Mouse (Mus musculus) small intestine, adult 2 months (tissue): ENCODE measurements around the gene Cdc5l. TPM values are rescaled to one million over a fixed set of nuclear protein-coding genes. Genes with fewer than 3 reads are reported as not detected.

ENCODE experiments used
- H3K27ac ChIP-seq: fragments of 200-500 bp; 2 replicates; pipeline ENCODE4 v1.5.1; 2012; ENCODE audit warnings: low read depth, low read length, control low read depth, inconsistent platforms; ENCODE audit not compliant: insufficient read depth
- H3K27me3 ChIP-seq: fragments of 200-500 bp; 2 replicates; pipeline ENCODE4 v1.6.1; 2012; ENCODE audit warnings: mild to moderate bottlenecking, moderate library complexity, low read length, inconsistent platforms; ENCODE audit not compliant: control insufficient read depth, insufficient read depth
- H3K36me3 ChIP-seq: fragments of 200-500 bp; 2 replicates; pipeline ENCODE4 v1.6.1; 2012; ENCODE audit warnings: mild to moderate bottlenecking, low read length, control low read depth, inconsistent platforms; ENCODE audit not compliant: control insufficient read depth, insufficient read depth
- H3K4me1 ChIP-seq: fragments of 200-500 bp; 2 replicates; pipeline ENCODE4 v1.6.1; 2012; ENCODE audit warnings: low read length, inconsistent platforms, mixed read lengths; ENCODE audit not compliant: control insufficient read depth, insufficient read depth, insufficient read length
- H3K4me3 ChIP-seq: fragments of 200-500 bp; 2 replicates; pipeline ENCODE4 v1.5.1; 2012; ENCODE audit warnings: low read depth, mild to moderate bottlenecking, control low read depth, inconsistent platforms, low read length, moderate library complexity
- CTCF ChIP-seq: fragments of 200-500 bp; IDR thresholded peaks from 2 replicates; pipeline ENCODE4 v1.5.1; 2012; ENCODE audit warnings: low read depth, mild to moderate bottlenecking, control low read depth, inconsistent platforms, low read length, moderate library complexity, mixed read lengths; ENCODE audit not compliant: insufficient replicate concordance, insufficient read length; ENCODE audit errors: extremely low read depth
- POLR2A ChIP-seq: fragments of 200-500 bp; IDR thresholded peaks from 2 replicates; pipeline ENCODE4 v1.6.1; 2012; ENCODE audit warnings: low read depth, mild to moderate bottlenecking, control low read depth, inconsistent platforms, low read length, moderate library complexity
- WGBS: fragments of 180-500 bp; shearing (Covaris S2); methylation state at CpG from one replicate; pipeline ENCODE4 v1.1.7; 2018; 5-methylcytosine and 5-hydroxymethylcytosine counted together
- polyA plus RNA-seq: library from polyadenylated mRNA; depleted of rRNA; stranded (reverse); fragments of >200 nt; gene quantifications from 2 replicates; pipeline ENCODE4 v1.2.3, GENCODE M21; 2012

The Cdc5l gene
- polyA plus RNA-seq, 1 experiment, result 4.2 TPM

DNA sequence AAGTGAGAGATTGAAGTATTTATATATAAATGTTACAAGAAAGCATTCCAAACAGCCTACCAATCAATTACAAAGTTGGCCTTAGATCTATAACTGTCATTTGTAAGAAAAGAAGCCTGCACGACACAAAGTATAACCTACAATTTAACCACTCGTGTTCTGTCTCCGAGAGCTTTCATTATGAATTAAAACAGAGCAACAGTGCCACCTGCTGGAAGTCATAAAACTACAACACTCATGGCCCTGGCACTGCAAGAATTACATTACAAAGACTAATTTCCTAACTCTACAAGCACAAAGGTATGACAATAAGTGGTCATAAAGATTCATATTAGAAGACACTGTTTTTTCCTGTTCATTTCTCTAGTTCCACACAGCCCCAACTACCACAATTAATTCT, 30.3 kb downstream of the Cdc5l start:
- Histone ChIP-seq H3K36me3 (peaks cover 53% of the 10 kb centered on the region), H3K4me1 (no peaks in the 10 kb centered on the region), H3K27me3 (no peaks in the 10 kb centered on the region), H3K4me3 (no peak overlapping the region), H3K27ac (no peak overlapping the region)
- WGBS, result 8% methylated on average over 3 of the region's 3 CpGs
- no peak for TF ChIP-seq POLR2A
- TF ChIP-seq CTCF, result no peak

- no peak overlapping the region for H3K27ac ChIP-seq
- no peaks in the 10 kb centered on the region for H3K27me3 ChIP-seq
- peaks cover 50% of the 10 kb centered on the region for H3K36me3 ChIP-seq
- H3K4me3 ChIP-seq, result no peak overlapping the region
- no peaks in the 10 kb centered on the region for H3K4me1 ChIP-seq
- 77% methylated on average over 3 of the region's 3 CpGs for WGBS
- TF ChIP-seq POLR2A (no peak), CTCF (no peak)
These were observed 30.9 kb downstream of the Cdc5l start for GRCm38 (mm10) chr17:45402601-45403000.

- no peak overlapping the region for H3K27ac ChIP-seq
- H3K36me3 ChIP-seq, result peaks cover 48% of the 10 kb centered on the region
- H3K4me3 ChIP-seq, result no peak overlapping the region
- 81% methylated on average over 1 of the region's 1 CpGs for WGBS
- no peaks in the 10 kb centered on the region for H3K4me1 ChIP-seq
- no peaks in the 10 kb centered on the region for H3K27me3 ChIP-seq
- TF ChIP-seq CTCF (no peak), POLR2A (no peak)
These were observed 31.4 kb downstream of the Cdc5l start for GRCm38 (mm10) chr17:45402126-45402525.

DNA sequence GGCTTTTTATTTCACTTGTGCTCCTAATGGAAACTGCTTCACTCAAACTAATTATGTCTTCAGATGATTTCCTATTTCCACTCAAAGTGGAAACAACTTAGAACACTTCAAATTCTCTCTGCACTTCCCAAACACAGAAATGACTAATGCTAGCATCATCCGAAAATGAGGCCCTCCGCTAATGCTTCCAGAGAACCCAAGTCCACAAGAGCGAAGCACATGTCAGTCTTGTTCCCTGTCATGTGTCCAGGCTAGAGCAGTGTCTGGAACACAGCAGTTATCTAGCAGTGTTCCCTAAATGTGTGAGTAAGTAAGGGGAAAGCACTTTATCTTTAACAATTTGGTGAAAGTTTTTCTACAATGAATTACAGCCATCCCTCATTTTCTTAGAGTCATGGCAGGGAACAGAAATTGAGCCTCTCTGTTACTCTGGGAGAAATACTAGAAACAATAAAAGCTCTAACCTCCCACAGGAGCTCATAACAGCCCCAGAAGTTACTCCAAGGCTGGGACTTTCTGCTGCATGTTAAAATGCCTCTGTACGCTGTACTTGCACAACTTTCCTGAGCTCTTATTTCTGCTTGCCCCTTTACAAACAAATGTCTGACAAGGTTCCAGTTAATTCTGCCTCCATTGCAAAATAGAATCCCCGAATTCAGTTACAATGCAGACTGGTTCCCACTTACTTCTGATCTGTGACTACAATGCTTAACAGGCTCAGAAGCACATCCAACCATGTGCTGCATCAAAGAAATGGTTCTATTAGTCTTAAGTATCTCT, 32.2 kb downstream of the Cdc5l start:
- Histone ChIP-seq H3K27me3 (no peaks in the 10 kb centered on the region), H3K4me1 (no peaks in the 10 kb centered on the region), H3K36me3 (peaks cover 47% of the 10 kb centered on the region), H3K4me3 (no peak overlapping the region), H3K27ac (no peak overlapping the region)
- TF ChIP-seq POLR2A, result no peak
- TF ChIP-seq CTCF, result no peak
- 84% methylated on average over 5 of the region's 5 CpGs for WGBS

DNA sequence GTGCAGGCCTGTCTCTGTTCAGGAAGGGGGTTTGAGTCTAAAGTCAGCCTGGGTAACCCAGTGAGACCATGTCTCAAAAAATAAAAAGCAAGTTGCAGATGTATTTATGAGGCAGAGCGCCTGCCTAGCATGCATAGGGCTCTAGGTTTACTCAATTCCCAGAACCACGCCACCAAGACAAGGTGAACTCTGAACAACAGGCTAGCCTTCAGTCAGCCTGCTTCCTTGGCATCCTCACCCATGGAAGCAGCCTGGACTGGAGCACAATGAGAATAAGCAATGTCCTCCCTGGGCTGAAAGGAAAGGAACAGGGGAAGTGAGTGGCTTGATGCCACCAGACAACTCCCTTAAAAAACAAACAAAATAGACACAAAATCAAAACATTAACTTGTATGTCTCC, 35.5 kb downstream of the Cdc5l start:
- TF ChIP-seq POLR2A (no peak), CTCF (no peak)
- no peak overlapping the region for H3K4me3 ChIP-seq
- H3K4me1 ChIP-seq, result no peaks in the 10 kb centered on the region; the same call in 1 of the 2 replicates
- H3K36me3 ChIP-seq, result peaks cover 38% of the 10 kb centered on the region
- 88% methylated on average over 2 of the region's 2 CpGs for WGBS
- no peak overlapping the region for H3K27ac ChIP-seq
- no peaks in the 10 kb centered on the region for H3K27me3 ChIP-seq

GRCm38 (mm10) chr17:45397541-45397940, 36.0 kb downstream of the Cdc5l start:
- 69% methylated on average over 3 of the region's 3 CpGs for WGBS
- Histone ChIP-seq H3K27ac (no peak overlapping the region), H3K36me3 (peaks cover 39% of the 10 kb centered on the region), H3K4me3 (no peak overlapping the region), H3K27me3 (no peaks in the 10 kb centered on the region), H3K4me1 (no peaks in the 10 kb centered on the region; the same call in 1 of the 2 replicates)
- TF ChIP-seq POLR2A (no peak), CTCF (peak; percentile 26; the same call in 1 of the 2 replicates)

DNA sequence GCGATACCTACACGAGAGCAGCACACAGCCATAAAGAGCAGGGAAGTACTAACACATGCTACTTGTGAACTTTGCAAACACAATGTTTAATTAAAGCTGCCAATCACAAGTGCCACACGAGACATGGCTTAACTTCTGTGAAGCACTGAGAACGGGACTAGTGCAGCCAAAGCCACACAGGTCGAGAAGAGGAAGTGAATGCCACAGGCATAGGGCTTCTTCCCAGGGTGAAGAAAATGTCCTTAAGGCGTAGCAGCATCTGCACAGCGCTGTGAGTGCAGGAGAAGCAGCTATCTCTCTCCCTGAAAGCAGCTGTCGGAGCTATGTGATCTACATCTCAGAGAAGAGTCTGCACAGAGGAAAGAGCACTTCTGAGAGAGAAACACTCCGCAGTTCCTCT, 38.9 kb downstream of the Cdc5l start:
- Histone ChIP-seq H3K27me3 (no peaks in the 10 kb centered on the region), H3K4me1 (no peaks in the 10 kb centered on the region; the same call in 1 of the 2 replicates), H3K36me3 (peaks cover 50% of the 10 kb centered on the region), H3K4me3 (no peak overlapping the region), H3K27ac (no peak overlapping the region)
- no peak for TF ChIP-seq CTCF
- no peak for TF ChIP-seq POLR2A
- WGBS, result 56% methylated on average over 9 of the region's 9 CpGs
